Mouse (Mus musculus) limb, embryonic 14.5 days (tissue): ENCODE measurements around the gene Copz2. TPM values are rescaled to one million over a fixed set of nuclear protein-coding genes. Genes with fewer than 3 reads are reported as not detected.
A peak's percentile ranks its signal among the peaks of the same experiment; 100 is the strongest.

Source experiments
- ATAC-seq: fragments of 200-750 bp; cut with Nextera tagmentation; 2 replicates; pipeline ENCODE4 v1.8.0; 2017; ENCODE audit warnings: low read depth, moderate number of reproducible peaks, moderate TSS enrichment; ENCODE audit not compliant: low FRiP score
- DNase-seq: peaks from one replicate; pipeline ENCODE4 v3.0.0-alpha.2; 2015; ENCODE audit warnings: low spot score
- H3K27ac ChIP-seq: fragments of 300-500 bp; sonication (generic); replicated peaks from 2 replicates; pipeline ENCODE4 v1.5.1; 2014; ENCODE audit warnings: low read depth, mild to moderate bottlenecking, low read length, moderate library complexity, mixed read lengths
- H3K27me3 ChIP-seq: fragments of 300-500 bp; sonication (generic); 2 replicates; pipeline ENCODE4 v1.6.1; 2014; ENCODE audit warnings: low read length, mixed read lengths; ENCODE audit not compliant: control insufficient read depth, insufficient read depth
- H3K36me3 ChIP-seq: fragments of 300-500 bp; sonication (generic); 2 replicates; pipeline ENCODE4 v1.6.1; 2014; ENCODE audit warnings: mild to moderate bottlenecking, low read length, moderate library complexity, mixed read lengths; ENCODE audit not compliant: control insufficient read depth, insufficient read depth
- H3K4me1 ChIP-seq: fragments of 300-500 bp; sonication (generic); 2 replicates; pipeline ENCODE4 v1.6.1; 2014; ENCODE audit warnings: antibody characterized with exemption, low read length, mixed read lengths; ENCODE audit not compliant: control insufficient read depth, insufficient read depth
- H3K4me2 ChIP-seq: fragments of 300-500 bp; sonication (generic); replicated peaks from 2 replicates; pipeline ENCODE4 v1.6.1; 2014; ENCODE audit warnings: low read depth, mild to moderate bottlenecking, low read length, moderate library complexity; ENCODE audit not compliant: severe bottlenecking
- H3K4me3 ChIP-seq: fragments of 300-500 bp; sonication (generic); replicated peaks from 2 replicates; pipeline ENCODE4 v1.5.1; 2014; ENCODE audit warnings: low read length
- H3K9ac ChIP-seq: fragments of 300-500 bp; sonication (generic); 2 replicates; pipeline ENCODE4 v1.6.1; 2014; ENCODE audit warnings: mild to moderate bottlenecking, low read depth, low read length, moderate library complexity; ENCODE audit not compliant: severe bottlenecking
- H3K9me3 ChIP-seq: fragments of 300-500 bp; sonication (generic); 2 replicates; pipeline ENCODE4 v1.6.1; 2016; ENCODE audit warnings: low read length; ENCODE audit not compliant: control insufficient read depth
- POLR2A ChIP-seq: fragments of 200-500 bp; IDR thresholded peaks from 2 replicates; pipeline ENCODE4 v1.8.0; 2012; ENCODE audit warnings: inconsistent platforms, mild to moderate bottlenecking, moderate library complexity, borderline replicate concordance; ENCODE audit not compliant: insufficient read depth, insufficient read length; ENCODE audit errors: extremely low read depth
- WGBS: fragments of 180-500 bp; shearing (Covaris S2); extraction: QIAGEN DNeasy Blood & Tissue Kit; methylation state at CpG from one replicate; pipeline ENCODE4 v1.1.7; 2014; 5-methylcytosine and 5-hydroxymethylcytosine counted together
- polyA plus RNA-seq, 2 experiments: library from polyadenylated mRNA; depleted of rRNA in 1 of 2; stranded (reverse) in 1 of 2; unstranded in 1 of 2; fragments of >200 nt; fragmentation: Nextera tagmentation in 1 of 2; extraction: Ambion mirVana in 1 of 2; gene quantifications; 2 replicates each; pipeline versions ENCODE4 v1.2.1 to v1.2.3; 2012 to 2014

The Copz2 gene
- polyA plus RNA-seq, 2 experiments, result 141 to 210 TPM

- peaks cover 48% of the 10 kb centered on the region for H3K36me3 ChIP-seq
These were observed 24.7 kb upstream of the Copz2 start for GRCm38 (mm10) chr11:96824783-96825495.

GRCm38 (mm10) chr11:96826481-96826880, 23.2 kb upstream of the Copz2 start:
- H3K4me1 ChIP-seq, result peaks cover 50% of the 10 kb centered on the region
- WGBS, result 77% methylated on average over 2 of the region's 2 CpGs
- H3K9me3 ChIP-seq, result no peaks in the 10 kb centered on the region
- H3K27me3 ChIP-seq, result no peaks in the 10 kb centered on the region
- no peak for TF ChIP-seq POLR2A
- ATAC-seq (no peak), DNase-seq (no peak)
- H3K9ac ChIP-seq, result no peak overlapping the region
- H3K27ac ChIP-seq, result no peak overlapping the region
- H3K4me3 ChIP-seq, result no peak overlapping the region
- H3K36me3 ChIP-seq, result peaks cover 33% of the 10 kb centered on the region
- peak overlapping the region; percentile 4 for H3K4me2 ChIP-seq

More at GRCm38 (mm10) chr11:96824783-96825495, 24.7 kb upstream of the Copz2 start:
- H3K27ac ChIP-seq, result peak overlapping the region; percentile 71
- no peak for TF ChIP-seq POLR2A
- ATAC-seq, result no peak
- H3K9ac ChIP-seq, result no peak overlapping the region
- no peaks in the 10 kb centered on the region for H3K27me3 ChIP-seq
- 29% methylated on average over 7 of the region's 7 CpGs for WGBS
- H3K4me1 ChIP-seq, result peaks cover 46% of the 10 kb centered on the region
- peak overlapping the region; percentile 49 for H3K4me3 ChIP-seq
- peak overlapping the region; percentile 76 for H3K4me2 ChIP-seq
- DNase-seq, result peak; percentile 25
- no peaks in the 10 kb centered on the region for H3K9me3 ChIP-seq

- peaks cover 27% of the 10 kb centered on the region for H3K36me3 ChIP-seq
- H3K27ac ChIP-seq, result no peak overlapping the region
- no peak overlapping the region for H3K4me3 ChIP-seq
- WGBS, result 83% methylated on average over 12 of the region's 12 CpGs
- H3K9me3 ChIP-seq, result no peaks in the 10 kb centered on the region
- no peak for TF ChIP-seq POLR2A
- DNase-seq (no peak), ATAC-seq (no peak)
- H3K4me1 ChIP-seq, result peaks cover 50% of the 10 kb centered on the region
- H3K4me2 ChIP-seq, result peak overlapping the region; percentile 4
- H3K9ac ChIP-seq, result no peak overlapping the region
- no peaks in the 10 kb centered on the region for H3K27me3 ChIP-seq
These were observed 22.5 kb upstream of the Copz2 start for GRCm38 (mm10) chr11:96827062-96827581.

- ATAC-seq, result no peak
- no peak for DNase-seq
- no peak overlapping the region for H3K27ac ChIP-seq
- no peak overlapping the region for H3K9ac ChIP-seq
- H3K9me3 ChIP-seq, result no peaks in the 10 kb centered on the region
- H3K36me3 ChIP-seq, result peaks cover 19% of the 10 kb centered on the region
- no peak for TF ChIP-seq POLR2A
- H3K27me3 ChIP-seq, result no peaks in the 10 kb centered on the region
- H3K4me1 ChIP-seq, result peaks cover 49% of the 10 kb centered on the region
- peak overlapping the region; percentile 66 for H3K4me2 ChIP-seq
- 74% methylated on average over 9 of the region's 9 CpGs for WGBS
- H3K4me3 ChIP-seq, result no peak overlapping the region
These were observed 21.8 kb upstream of the Copz2 start for GRCm38 (mm10) chr11:96827917-96828316.

GRCm38 (mm10) chr11:96828881-96829280, 20.8 kb upstream of the Copz2 start:
- H3K27ac ChIP-seq, result peak overlapping the region; percentile 95; the same call in 1 of the 2 replicates

More at GRCm38 (mm10) chr11:96828881-96829280, 20.8 kb upstream of the Copz2 start:
- no peaks in the 10 kb centered on the region for H3K9me3 ChIP-seq
- peak overlapping the region; percentile 66 for H3K4me2 ChIP-seq
- H3K4me3 ChIP-seq, result peak overlapping the region; percentile 89
- DNase-seq (no peak), ATAC-seq (no peak)
- no peaks in the 10 kb centered on the region for H3K27me3 ChIP-seq
- 12% methylated on average over 10 of the region's 10 CpGs for WGBS
- TF ChIP-seq POLR2A, result no peak
- peaks cover 17% of the 10 kb centered on the region for H3K36me3 ChIP-seq
- H3K9ac ChIP-seq, result peak overlapping the region; percentile 85
- peaks cover 40% of the 10 kb centered on the region for H3K4me1 ChIP-seq
